Mouse (Mus musculus) fibroblast of lung, adult 2 months (primary cell): ENCODE measurements around the gene Myo16.

Source experiments
- DNase-seq: peaks from one replicate; pipeline ENCODE4 v3.0.0-alpha.2; 2011; ENCODE audit warnings: low read depth

Gene Myo16

DNA sequence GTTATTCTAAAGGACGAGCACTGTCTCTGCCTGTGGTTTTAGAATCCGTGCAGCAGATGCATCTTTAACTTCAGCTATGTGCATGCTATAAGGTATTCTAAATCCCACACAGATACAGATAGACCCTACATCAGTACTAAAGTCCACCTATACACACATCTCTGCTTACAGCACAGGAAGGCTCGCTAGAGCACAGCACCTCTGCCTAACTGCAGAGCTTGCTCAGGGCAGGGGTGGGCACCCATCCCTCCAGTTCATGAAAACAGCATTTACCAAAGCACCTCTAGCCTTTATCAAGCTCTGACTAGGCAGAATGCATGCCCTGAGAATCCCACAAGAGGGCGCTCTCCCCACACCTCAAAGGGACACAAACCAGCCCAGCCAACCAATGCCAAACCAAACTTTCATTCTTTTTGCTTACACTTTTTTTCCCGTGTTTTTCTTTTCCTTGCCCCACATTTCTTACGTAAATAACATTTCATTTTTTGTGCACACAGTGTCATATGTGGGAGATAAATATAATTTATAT is 261.0 kb downstream of the Myo16 start:
- DNase-seq = peak; percentile 41

DNA sequence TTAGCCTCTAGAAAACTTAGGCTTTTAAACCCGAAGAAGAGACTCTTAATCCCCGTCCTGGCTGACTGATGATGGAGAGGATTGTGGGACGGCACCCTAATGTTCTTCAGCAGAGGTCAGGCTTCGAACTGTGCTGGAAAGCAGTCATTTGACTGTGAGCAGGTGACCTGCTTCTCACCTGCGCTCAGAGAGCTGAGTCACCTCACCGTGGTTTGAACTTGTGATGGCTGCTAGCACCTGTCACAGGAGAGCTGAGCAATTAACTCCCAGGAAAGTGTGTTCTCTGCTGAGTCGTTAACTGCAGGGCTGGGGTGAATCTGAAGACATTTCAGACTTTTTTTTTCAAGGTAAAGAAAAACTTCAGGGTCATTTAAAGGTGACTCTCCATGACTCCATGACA is 261.6 kb downstream of the Myo16 start:
- no peak for DNase-seq

DNA sequence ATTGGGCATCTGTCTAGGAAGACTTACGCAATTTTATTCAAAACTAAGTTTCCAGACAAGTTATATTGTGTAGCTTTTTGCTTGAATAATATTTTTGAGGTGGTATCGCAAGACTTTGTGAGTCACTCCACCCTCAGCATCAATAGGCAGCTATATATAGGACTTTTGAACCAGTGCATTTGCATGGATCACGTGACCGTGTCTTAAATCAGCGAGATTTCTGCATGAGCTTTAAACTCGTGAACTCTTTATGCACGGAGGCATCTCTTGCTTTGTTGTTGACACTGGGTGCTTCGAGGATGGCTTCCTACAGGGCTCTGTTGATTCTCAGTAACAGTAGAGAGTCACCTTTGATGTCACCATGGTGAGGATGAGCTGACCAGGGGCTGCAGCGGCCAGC is 262.2 kb downstream of the Myo16 start:
- no peak for DNase-seq

DNA sequence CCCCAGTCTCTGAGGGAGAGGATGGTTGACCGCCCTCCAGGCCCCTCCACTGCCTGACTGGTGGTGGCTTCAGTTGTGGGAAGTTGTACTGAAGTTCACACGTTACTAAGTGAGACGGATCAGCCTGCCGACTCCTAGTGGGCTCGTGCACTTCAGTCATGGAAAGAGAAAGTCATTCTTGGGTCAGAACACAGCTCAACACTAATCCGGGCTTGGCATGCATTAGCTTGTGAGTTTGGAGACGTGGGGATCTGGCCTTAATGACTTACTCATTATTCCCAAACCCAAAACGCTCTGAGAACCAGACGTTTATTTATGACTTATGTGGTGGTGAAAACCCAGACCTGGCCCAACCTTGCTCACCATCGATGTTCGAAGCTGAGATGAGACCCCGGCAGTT is 263.1 kb downstream of the Myo16 start:
- no peak for DNase-seq

DNA sequence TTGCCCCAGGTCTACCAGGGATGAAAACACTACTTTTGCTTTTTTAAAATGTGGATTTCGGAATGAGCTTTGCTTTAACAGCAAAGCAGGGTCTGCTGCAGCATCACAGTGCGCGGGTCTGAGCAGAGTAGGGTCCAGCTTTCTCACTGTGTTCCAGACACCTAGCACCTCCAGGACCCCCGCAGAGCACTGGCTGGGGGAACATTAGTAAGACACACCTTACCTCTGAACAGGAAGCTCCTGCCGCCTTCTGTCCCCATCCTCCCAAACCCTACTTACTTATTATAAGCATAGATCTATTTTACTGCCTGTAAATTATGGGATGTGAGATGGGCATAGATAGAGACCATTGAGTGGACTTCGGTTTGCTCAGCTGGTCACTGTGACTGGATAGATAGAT is 263.6 kb downstream of the Myo16 start:
- DNase-seq = no peak

DNA sequence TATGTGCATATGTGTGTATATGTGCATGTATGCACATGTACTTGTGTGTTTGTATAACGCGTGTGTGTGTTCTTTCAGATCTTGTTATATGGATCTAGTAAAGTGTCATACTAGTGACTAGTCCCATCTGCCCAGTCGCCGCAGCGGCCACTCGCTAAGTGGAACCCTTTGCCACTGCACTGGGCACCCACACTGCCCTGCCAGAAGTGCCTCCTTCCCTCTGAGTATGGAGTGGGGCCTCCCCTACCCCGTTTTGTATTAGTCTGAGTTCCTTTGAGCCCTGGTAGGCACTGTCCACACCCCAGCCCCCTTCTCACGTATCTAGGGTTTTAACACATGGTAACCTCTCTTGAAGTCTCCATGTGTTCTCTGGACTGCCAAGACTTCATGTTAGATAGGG is 264.3 kb downstream of the Myo16 start:
- DNase-seq = no peak

DNA sequence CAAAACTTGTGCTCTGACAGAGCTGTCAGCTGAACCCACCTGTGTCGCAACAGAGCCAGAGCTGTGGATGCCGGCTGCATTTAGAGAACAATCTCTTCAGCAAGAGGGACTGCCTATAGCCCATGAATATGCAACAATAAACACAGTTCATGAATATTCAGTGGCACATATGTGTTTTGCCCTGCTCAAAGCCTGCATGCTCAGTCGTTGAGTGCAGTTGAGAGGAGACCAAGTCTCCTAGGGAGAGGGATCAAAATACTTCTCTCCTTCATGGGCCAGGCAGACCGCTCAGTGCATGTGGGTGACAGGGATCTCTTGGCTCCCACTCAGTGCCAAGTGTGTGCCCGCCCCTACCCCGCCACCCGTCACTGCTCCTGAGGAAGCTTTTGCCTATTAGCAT is 265.3 kb downstream of the Myo16 start:
- DNase-seq = no peak

DNA sequence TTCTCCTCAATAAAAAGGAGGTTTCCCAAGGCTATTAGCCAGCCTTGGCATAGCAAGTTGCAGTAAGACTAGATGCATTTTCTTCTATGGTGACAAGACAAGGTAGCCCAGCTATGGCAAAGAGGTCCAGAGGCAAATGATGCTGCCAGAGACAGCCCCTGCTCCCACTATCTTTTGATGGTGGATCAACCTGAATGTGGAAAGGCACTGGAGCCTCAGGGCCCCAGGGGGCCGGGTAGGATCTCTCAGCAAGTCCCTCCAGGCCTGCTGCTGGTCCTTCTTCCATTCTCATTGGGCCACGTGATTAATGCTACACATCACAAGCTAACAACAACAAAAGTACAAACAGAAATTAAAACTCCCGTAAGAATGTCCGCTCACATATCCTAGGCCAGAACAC is 266.0 kb downstream of the Myo16 start:
- DNase-seq = no peak

DNA sequence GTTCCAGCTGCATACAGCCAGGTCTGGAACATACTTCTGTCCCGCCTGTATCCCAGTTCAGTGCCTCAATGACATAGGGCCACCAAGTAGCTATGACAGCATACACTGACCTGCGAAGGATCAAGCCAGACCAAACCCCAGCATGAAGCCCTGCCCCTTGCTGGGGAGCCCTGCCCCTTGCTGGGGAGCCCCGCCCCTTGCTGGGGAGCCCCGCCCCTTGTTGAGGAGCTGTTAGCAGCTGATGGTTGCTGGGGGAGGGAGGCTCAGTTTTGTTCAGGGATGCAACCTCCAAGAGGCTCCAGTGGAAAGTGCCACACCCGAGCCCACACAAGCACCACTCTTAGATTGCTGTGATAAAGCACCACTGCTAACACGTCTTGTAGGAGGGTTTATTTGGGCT is 266.8 kb downstream of the Myo16 start:
- no peak for DNase-seq

DNA sequence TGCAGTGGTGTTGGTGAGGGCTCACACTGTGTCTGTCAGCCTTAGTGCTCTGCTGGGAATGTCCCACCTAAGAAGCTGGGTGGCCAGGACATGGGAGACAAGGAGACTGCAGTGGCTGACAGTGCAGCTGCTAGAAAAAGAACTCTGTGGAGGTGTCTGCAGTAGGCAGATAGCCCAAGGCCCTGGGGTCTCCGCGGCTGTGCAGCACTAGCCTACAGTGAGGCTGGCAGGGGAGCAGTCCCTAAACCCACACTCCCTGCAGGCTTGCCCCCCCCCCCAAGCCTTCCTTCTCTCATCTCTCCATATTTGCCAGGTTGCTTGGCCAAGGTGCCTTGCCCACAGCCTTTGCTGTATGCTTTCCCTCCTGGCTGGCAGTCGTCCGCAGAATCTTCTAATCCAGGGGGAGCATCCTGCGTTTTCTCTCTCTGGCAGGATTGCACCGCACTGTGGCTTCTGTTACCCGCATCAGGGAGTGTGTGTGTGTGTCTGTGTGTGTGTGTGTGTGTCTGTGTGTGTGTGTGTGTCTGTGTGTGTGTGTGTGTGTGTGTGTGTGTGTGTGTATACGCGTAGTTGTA is 267.9 kb downstream of the Myo16 start:
- DNase-seq = no peak

DNA sequence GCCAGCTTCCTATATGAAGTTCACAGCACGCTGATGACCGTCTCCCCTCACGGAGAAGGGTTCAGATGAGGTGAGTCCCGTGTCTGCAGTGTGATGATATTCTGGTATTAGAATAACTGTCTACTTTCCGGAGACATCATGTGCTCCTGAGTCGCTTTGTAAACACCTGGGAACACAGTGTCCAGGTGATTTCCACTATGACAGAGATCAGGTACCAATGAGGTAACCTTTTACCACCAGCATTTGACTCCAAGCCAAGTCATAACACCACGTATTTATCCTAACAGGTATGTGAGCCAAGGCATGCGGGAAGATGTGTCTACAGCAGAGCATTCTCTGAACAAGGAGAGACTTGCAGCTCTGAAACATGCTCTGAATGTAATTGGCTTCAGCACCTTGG is 281.8 kb downstream of the Myo16 start:
- no peak for DNase-seq

DNA sequence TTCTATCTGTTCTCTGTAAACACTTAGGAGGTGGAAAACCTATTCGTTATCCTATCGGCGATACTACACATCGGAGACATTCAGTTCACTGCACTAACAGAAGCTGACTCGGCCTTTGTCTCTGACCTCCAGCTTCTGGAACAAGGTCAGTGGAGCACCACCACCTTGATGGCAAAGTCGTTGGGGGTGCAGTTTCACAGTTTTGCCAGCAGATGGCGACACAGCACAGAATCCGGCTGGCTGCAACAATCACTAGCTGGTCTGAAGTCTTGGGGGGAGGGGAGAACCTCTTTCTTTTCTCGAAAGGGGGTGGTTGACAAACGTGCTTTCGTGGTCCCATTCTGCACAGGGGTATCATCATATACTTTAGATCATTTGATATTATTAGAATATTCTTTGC is 285.1 kb downstream of the Myo16 start:
- peak; percentile 37 for DNase-seq

DNA sequence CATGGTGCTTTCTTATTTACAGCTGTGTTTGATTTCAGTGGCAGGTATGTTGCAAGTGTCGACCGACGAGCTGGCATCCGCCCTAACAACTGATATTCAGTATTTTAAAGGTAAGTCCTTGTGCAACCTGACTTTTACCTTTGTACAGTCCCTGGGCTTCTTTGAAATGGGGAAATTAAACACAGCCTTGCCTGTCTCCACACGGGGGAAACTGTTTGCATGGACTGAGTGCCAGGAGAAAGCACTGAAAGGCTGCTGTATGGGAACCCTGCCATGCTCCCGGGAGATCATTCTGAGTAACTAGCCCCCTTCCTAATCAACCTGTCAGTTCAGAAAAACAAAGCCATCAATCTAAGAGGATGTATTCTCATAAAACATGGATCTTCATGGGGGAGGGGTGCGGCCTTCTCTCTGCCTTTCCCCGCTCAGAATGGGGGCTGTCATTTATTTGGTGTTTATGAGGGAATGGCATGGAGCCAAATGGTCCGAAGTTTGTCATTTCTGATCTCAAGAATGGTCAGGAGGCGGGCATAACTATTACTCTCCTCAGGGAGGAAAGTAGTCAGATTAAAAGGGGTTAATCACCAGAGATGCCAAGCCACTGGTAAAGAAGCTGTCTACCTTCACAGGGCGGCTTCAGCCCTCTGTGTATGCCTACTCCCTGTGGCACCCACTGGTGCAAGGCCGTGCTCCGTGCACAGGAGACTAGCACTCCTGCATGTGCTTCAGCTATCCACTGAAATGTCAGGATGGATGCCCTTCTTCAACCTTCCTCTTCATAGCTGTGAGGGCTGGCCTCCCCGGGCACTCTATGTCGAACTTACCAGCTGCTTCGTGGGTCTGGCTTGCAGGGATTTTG is 286.1 kb downstream of the Myo16 start:
- DNase-seq = no peak

DNA sequence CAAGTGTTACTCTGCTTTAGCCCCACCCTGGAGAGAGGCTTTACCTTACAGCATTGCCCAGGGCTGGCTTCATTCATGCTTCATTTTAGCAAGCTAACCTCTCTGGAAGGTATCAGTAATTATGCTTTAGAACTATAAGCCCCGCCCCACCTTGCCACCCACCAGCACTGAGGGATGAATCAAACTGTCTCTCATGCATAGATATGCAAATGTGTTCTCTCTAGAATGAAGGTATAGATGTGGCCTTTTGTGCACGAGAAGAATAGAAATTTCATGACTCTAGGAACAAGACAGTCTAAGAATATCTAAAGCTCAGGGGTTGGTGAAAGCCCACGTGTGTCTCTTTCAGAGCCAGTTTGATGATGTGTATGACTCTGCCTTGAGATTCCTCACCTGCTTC is 288.9 kb downstream of the Myo16 start:
- no peak for DNase-seq

DNA sequence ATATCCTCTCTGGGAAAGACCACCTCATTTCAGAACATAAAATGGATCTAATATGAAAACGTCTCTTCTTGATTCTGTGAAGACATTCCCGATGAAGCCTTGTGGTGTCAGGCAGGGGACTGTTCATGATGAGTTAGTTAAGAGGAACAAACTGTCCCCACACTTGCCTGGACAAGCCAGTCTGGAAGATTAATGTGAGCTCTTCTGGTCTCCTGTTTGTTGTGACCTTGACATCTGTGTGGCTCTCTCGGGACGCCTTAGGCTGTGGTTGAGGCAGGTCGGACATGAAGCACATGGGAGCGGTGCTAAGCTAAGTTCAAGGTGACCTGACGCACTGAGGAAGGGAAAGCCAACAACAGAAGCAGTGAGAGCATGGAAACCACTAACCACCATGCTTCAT is 291.3 kb downstream of the Myo16 start:
- DNase-seq = no peak

DNA sequence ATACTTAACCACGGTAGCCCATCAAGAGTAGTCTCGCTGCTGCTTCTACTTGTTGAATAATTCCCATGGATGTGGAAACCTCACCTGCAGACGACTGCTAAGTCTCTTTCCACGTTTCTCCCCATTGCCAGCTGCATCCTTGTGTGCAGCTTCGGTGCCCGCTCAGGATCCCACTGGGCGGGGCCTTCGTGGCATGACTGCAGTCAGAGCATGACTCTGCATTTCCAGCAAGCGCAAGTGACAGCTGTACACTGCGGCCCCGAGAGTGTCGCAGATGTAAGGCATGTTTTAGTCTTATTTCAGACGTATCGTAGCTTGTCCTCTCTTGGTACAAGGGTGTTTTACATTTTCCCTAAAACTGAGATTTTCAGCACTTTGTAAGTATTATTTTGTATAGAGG is 294.8 kb downstream of the Myo16 start:
- no peak for DNase-seq

DNA sequence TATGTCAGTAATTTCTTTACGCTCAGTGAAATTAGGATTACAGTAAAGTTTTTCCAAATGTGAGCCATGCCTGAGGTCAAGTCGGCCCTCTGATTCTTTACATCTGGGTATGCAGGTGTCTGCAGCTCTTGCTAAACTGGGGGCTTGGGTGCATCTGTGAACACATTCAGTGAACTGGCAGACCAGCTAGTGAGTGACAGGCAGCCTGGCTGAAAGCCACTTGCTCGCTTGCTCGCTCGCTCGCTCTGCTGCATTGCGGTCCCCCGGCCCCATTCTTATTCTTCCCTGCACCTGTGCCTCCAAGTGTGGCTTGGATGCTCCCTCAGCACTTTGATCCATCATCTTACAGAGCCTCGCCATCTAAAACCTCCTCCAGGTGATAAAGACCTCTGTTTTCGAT is 299.3 kb downstream of the Myo16 start:
- no peak for DNase-seq

DNA sequence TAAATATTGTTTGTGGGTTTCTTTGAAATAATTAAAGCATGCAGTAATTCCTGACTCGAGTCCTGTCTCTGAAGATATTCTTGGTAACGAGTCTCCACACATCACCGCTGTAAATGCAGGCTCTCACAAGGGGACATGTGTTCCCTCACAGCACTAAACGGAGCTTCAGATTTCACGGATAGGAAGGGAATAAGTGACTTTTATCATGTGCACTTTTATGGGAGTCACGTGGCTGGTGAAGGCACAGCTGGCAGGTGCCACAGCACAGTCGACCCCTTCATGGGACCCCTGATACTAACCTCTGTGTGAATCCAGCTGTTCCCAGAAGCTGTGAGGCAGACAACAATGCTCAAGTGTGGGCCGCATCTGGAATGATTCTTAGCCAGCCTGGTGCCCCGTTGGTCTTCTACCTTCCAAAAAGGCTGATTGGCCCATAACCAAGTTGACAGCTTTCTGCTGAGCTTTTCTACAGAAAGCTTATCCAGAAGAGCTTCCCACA is 304.5 kb downstream of the Myo16 start:
- no peak for DNase-seq

DNA sequence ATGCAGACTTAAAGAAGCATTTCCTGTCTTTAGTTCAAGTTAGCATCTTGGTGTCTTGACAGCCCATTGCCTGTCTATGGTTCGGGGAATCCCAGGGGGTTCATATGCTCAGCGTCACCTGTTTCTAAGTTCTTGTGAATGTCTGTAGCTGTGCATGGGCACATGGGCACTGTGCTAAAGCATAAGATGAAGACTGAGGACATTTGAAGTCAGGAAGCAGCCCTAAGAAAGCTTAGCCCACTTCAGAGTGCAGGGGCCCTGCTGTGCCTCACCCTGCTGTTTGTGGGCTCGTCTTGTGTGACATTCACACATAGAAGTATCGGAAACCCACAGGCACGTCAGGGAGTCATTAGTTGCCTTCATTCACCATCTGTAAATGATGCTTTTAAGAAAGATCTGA is 308.6 kb downstream of the Myo16 start:
- DNase-seq = no peak

DNA sequence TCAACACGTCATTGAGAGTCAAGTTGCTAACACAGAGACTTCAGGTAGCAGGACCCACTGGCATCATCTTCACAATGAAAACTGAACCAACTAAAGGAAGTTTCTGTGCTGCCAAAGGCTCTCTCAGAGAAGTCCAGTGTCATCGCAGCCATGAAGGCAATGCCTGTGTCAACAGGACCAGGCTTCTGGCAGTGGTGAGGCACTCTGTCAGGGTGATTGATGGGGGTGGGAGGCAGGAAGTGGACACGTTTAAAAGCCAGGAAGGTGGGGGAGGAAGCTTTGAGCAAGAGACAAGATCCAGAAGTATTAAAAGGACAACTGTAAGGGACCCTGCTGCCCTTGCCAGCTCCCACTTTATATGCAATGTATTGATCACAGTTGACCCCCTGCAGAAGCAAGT is 314.8 kb downstream of the Myo16 start:
- DNase-seq = no peak

DNA sequence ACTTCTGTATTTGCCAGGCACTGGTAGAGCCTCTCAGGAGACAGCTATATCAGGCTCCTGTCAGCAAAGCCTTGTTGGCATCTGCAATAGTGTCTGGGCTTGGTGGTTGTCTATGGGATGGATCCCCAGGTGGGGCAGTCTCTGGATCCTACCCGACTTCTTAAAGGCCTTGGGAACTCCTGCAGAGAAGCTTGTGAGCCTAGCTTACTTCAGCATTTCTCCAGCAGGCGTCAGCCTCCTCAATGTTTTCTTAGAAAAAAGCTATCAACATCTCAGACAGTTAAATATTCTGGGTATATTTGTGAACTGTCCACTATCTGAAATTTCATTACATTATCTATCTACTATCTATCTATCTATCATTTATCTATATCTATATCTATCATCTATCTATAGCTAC is 315.9 kb downstream of the Myo16 start:
- DNase-seq = no peak

DNA sequence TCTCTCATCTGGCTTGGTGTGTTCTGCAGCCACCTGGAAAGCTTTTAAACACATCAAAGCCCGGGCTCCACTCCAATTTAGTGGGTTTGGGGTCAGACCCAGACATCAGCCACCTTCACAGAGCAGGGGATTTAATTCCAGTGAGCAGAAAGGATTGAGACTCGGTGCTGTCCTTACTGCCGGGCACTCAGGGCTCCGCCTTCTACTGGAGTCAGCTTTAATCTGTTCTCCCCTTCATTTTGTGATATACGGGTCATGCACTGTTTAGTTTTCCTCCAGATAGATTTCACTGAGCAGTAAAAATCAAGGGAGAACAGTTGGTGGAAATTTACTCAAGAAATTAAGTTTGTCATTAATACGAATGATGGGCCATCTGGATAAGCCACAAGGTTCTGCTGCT is 316.6 kb downstream of the Myo16 start:
- DNase-seq = no peak

DNA sequence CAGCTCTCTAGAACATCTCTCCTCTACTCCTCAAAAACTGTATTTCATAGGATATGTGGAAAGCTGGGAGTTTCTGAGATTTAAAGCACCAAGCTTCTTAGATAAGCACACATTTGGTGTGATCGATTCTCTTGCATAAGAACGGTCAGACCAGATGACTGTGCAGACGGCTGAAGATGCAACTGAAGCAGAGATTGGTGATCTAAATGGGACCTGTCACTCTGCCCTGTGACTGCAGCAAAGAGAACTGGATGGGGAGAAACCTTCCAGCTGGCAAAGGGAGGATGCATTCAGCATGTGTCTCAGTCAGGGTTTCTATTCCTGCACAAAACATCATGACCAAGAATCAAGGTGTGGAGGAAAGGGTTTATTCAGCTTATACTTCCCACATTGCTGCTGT is 318.7 kb downstream of the Myo16 start:
- DNase-seq = no peak

DNA sequence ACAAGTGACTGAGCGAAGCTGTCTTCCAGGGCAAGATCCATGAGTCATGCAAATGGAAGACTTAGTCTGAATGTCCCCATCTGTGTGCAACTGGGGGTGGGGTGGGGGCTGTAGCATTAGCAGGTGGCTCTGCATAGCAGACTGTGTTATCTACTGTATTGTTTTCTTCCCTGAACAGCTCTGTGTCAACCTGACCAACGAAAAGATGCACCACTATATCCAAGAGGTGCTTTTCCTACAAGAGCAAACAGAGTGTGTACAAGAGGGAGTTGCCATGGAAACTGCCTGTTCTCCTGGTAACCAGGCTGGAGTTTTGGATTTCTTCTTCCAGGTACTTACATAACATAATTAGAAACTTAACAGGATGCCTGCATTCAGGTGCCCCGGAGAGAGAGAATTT is 320.7 kb downstream of the Myo16 start:
- no peak for DNase-seq
